Mouse (Mus musculus): Measurements from ENCODE around the gene Slc35f6. TPM values are rescaled to one million over a fixed set of nuclear protein-coding genes. Genes with fewer than 3 reads are reported as not detected.

Gene Slc35f6
- polyA plus RNA-seq, 1 experiment from 2014 or later = 27.5 TPM

- WGBS = 79% methylated on average over 8 of the region's 8 CpGs
- no peaks in the 10 kb centered on the region for H3K36me3 ChIP-seq
- H3K4me2 ChIP-seq (replicated peaks) = no peak overlapping the region
- H3K4me3 ChIP-seq = no peak overlapping the region
- no peak for ATAC-seq (ENCODE audit: low FRiP score, low read depth)
- no peak overlapping the region for H3K9ac ChIP-seq
- no peak overlapping the region for H3K27ac ChIP-seq
- no peaks in the 10 kb centered on the region for H3K9me3 ChIP-seq
- H3K4me1 ChIP-seq = peaks cover 22% of the 10 kb centered on the region
- peaks cover 10% of the 10 kb centered on the region for H3K27me3 ChIP-seq
Measured at GRCm38 (mm10) chr5:30613242-30613641, 34.5 kb upstream of the Slc35f6 start.

DNA sequence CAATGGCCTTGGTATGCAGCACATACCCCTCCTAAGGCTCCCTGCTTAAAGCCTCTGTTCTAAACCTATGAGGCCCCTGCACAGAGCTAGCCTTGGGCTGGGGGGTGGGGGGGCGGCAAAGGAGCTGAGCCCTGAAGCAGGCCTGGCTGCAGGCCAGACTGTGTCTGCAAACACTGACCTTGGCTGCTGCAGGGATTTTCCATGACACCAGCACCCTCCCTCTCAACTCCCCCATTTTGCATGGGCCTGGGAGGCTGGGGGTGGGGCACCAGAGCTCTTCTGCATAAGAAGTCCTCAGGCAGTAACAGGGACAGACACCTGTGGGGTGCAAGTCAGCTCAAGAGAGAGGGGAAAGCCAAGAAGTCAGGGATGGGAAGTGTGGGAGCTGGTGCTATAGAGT, 33.5 kb upstream of the Slc35f6 start:
- Histone ChIP-seq H3K27me3 (peaks cover 19% of the 10 kb centered on the region), H3K9ac (no peak overlapping the region), H3K9me3 (no peaks in the 10 kb centered on the region), H3K27ac (no peak overlapping the region), H3K4me1 (peaks cover 22% of the 10 kb centered on the region), H3K36me3 (no peaks in the 10 kb centered on the region), H3K4me2 (replicated peaks) (no peak overlapping the region), H3K4me3 (no peak overlapping the region)
- ATAC-seq (ENCODE audit: low FRiP score, low read depth) = peak; percentile 72
- WGBS = 62% methylated on average over 1 of the region's 1 CpGs

GRCm38 (mm10) chr5:30615416-30615815, 32.3 kb upstream of the Slc35f6 start:
- no peak for ATAC-seq (ENCODE audit: low FRiP score, low read depth)
- H3K9ac ChIP-seq = no peak overlapping the region
- no peak overlapping the region for H3K27ac ChIP-seq
- no peaks in the 10 kb centered on the region for H3K36me3 ChIP-seq
- WGBS = 42% methylated on average over 6 of the region's 6 CpGs
- peaks cover 22% of the 10 kb centered on the region for H3K4me1 ChIP-seq
- H3K4me3 ChIP-seq = no peak overlapping the region
- H3K4me2 ChIP-seq (replicated peaks) = no peak overlapping the region
- H3K9me3 ChIP-seq = no peaks in the 10 kb centered on the region
- peaks cover 24% of the 10 kb centered on the region for H3K27me3 ChIP-seq

DNA sequence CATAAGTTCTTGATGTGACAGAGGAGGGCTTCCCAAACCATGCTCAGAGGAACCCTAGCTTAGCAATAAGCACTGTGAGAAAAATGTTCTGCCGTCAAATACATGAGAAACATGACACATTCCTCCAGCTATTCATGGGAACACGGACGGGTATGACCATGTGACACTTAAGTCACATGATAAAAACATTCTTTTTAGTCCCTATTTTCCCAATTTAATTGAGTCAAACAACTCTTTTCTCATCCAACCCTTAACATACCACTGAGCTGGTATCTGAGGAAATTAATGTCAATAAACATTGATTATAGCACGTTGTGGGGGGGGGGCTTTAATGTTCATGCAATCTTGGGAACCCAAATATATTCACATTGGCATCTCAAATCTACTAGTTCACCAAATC, 31.9 kb upstream of the Slc35f6 start:
- 80% methylated on average over 4 of the region's 4 CpGs for WGBS
- Histone ChIP-seq H3K9me3 (no peaks in the 10 kb centered on the region), H3K36me3 (no peaks in the 10 kb centered on the region), H3K27me3 (peaks cover 28% of the 10 kb centered on the region), H3K4me3 (no peak overlapping the region), H3K4me2 (replicated peaks) (no peak overlapping the region), H3K4me1 (peaks cover 22% of the 10 kb centered on the region), H3K27ac (no peak overlapping the region), H3K9ac (no peak overlapping the region)
- no peak for ATAC-seq (ENCODE audit: low FRiP score, low read depth)

GRCm38 (mm10) chr5:30616644-30617043, 31.1 kb upstream of the Slc35f6 start:
- no peak overlapping the region for H3K27ac ChIP-seq
- WGBS = 30% methylated on average over 3 of the region's 3 CpGs

GRCm38 (mm10) chr5:30617357-30617756, 30.4 kb upstream of the Slc35f6 start:
- no peak for ATAC-seq (ENCODE audit: low FRiP score, low read depth)

More at GRCm38 (mm10) chr5:30616644-30617043, 31.1 kb upstream of the Slc35f6 start:
- no peaks in the 10 kb centered on the region for H3K9me3 ChIP-seq
- H3K27me3 ChIP-seq = peaks cover 36% of the 10 kb centered on the region
- no peaks in the 10 kb centered on the region for H3K36me3 ChIP-seq
- H3K9ac ChIP-seq = no peak overlapping the region
- H3K4me1 ChIP-seq = peaks cover 22% of the 10 kb centered on the region
- no peak overlapping the region for H3K4me3 ChIP-seq
- ATAC-seq (ENCODE audit: low FRiP score, low read depth) = no peak
- no peak overlapping the region for H3K4me2 ChIP-seq (replicated peaks)

DNA sequence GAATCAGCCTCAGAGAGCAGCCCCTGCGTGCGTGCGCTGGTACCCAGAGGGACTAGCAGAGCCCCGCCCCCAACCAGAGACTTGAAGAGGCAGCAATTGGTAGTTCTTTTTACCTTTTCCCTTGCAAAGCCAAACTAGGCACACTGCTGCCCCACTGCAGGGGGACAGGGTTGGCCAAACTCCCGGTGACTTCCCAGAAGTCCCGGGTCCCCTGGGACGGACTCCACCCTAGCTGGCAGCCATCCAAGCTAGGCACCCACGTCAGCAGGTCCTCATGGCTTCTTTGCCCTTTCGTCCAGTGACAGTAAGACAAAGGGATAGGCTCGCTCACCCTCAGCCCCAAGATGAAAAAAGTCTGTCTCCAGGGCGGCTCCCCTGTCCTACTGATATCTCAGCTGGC, 29.9 kb upstream of the Slc35f6 start:
- Histone ChIP-seq H3K27me3 (peaks cover 48% of the 10 kb centered on the region), H3K4me3 (no peak overlapping the region), H3K4me1 (peaks cover 34% of the 10 kb centered on the region), H3K36me3 (no peaks in the 10 kb centered on the region), H3K9me3 (no peaks in the 10 kb centered on the region), H3K27ac (no peak overlapping the region), H3K9ac (no peak overlapping the region), H3K4me2 (replicated peaks) (no peak overlapping the region)
- WGBS = 39% methylated on average over 11 of the region's 11 CpGs
- ATAC-seq (ENCODE audit: low FRiP score, low read depth) = no peak

More at GRCm38 (mm10) chr5:30617357-30617756, 30.4 kb upstream of the Slc35f6 start:
- H3K4me1 ChIP-seq = peaks cover 29% of the 10 kb centered on the region
- H3K4me3 ChIP-seq = no peak overlapping the region
- no peak overlapping the region for H3K9ac ChIP-seq
- no peak overlapping the region for H3K27ac ChIP-seq
- peaks cover 43% of the 10 kb centered on the region for H3K27me3 ChIP-seq
- no peak overlapping the region for H3K4me2 ChIP-seq (replicated peaks)
- WGBS = 35% methylated on average over 3 of the region's 3 CpGs
- no peaks in the 10 kb centered on the region for H3K36me3 ChIP-seq
- no peaks in the 10 kb centered on the region for H3K9me3 ChIP-seq

DNA sequence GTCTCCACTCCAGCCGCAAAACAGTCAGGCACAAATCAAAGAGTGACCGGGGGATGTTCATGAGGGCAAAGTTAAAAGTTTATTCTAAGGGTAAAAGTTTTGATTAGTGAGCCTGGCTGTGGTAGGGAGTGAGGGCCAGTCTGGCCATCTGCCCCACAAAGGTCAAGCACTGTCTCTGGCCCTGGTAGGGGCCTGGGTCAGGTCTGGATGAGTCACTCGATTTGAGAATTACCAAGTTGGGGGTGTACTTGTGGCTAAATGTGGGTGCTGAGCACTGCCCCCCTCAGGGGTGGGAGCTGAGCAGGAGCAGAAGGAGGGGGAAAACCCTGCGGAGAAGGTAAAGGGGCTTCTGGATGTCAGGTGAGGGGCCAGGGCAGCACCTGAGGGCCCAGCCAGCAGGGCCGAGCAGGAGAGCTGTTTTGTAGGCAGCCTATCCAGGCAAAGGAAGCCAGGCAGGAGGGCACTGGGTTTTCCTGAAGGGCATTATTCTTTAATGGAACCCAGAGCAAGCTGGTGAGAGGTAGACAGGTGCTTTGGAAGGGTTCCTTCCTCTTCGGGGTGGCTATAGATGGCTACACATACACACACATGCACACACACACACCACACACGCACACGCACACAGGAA, 29.2 kb upstream of the Slc35f6 start:
- Histone ChIP-seq H3K4me3 (no peak overlapping the region), H3K4me2 (replicated peaks) (no peak overlapping the region), H3K27me3 (peaks cover 49% of the 10 kb centered on the region), H3K9me3 (no peaks in the 10 kb centered on the region), H3K4me1 (peaks cover 36% of the 10 kb centered on the region), H3K36me3 (no peaks in the 10 kb centered on the region), H3K27ac (no peak overlapping the region), H3K9ac (no peak overlapping the region)
- no peak for ATAC-seq (ENCODE audit: low FRiP score, low read depth)
- 74% methylated on average over 8 of the region's 8 CpGs for WGBS

- Histone ChIP-seq H3K4me1 (peaks cover 32% of the 10 kb centered on the region), H3K9ac (no peak overlapping the region), H3K27me3 (peaks cover 53% of the 10 kb centered on the region), H3K9me3 (no peaks in the 10 kb centered on the region), H3K27ac (no peak overlapping the region), H3K36me3 (no peaks in the 10 kb centered on the region), H3K4me3 (no peak overlapping the region), H3K4me2 (replicated peaks) (no peak overlapping the region)
- 78% methylated on average over 2 of the region's 2 CpGs for WGBS
- no peak for ATAC-seq (ENCODE audit: low FRiP score, low read depth)
Measured at GRCm38 (mm10) chr5:30619211-30619610, 28.5 kb upstream of the Slc35f6 start.

- Histone ChIP-seq H3K4me3 (no peak overlapping the region), H3K27me3 (peaks cover 63% of the 10 kb centered on the region), H3K9ac (no peak overlapping the region), H3K4me2 (replicated peaks) (no peak overlapping the region), H3K27ac (no peak overlapping the region), H3K4me1 (peaks cover 19% of the 10 kb centered on the region), H3K36me3 (no peaks in the 10 kb centered on the region), H3K9me3 (no peaks in the 10 kb centered on the region)
- 96% methylated on average over 20 of the region's 20 CpGs for WGBS
- no peak for ATAC-seq (ENCODE audit: low FRiP score, low read depth)
Measured at GRCm38 (mm10) chr5:30620567-30620966, 27.2 kb upstream of the Slc35f6 start.

- peaks cover 18% of the 10 kb centered on the region for H3K4me1 ChIP-seq
- no peak overlapping the region for H3K27ac ChIP-seq
- WGBS = 89% methylated on average over 9 of the region's 9 CpGs
- H3K4me3 ChIP-seq = peak overlapping the region; percentile 52
- H3K9ac ChIP-seq = no peak overlapping the region
- no peaks in the 10 kb centered on the region for H3K36me3 ChIP-seq
- no peak for ATAC-seq (ENCODE audit: low FRiP score, low read depth)
- peaks cover 64% of the 10 kb centered on the region for H3K27me3 ChIP-seq
- no peaks in the 10 kb centered on the region for H3K9me3 ChIP-seq
- peak overlapping the region; percentile 96 for H3K4me2 ChIP-seq (replicated peaks)
Measured at GRCm38 (mm10) chr5:30621211-30621790, 26.4 kb upstream of the Slc35f6 start.

DNA sequence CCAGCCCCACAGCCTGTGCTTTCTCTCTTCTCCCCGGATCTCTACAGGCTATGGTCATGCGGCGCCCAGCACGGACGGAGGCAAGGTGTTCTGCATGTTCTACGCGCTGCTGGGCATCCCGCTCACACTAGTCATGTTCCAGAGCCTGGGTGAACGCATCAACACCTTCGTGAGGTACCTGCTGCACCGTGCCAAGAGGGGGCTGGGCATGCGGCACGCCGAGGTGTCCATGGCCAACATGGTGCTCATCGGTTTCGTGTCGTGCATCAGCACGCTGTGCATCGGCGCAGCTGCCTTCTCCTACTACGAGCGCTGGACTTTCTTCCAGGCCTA, 25.9 kb upstream of the Slc35f6 start:
- peaks cover 18% of the 10 kb centered on the region for H3K4me1 ChIP-seq
- no peak overlapping the region for H3K27ac ChIP-seq
- no peaks in the 10 kb centered on the region for H3K36me3 ChIP-seq
- peak overlapping the region; percentile 96 for H3K4me2 ChIP-seq (replicated peaks)
- ATAC-seq (ENCODE audit: low FRiP score, low read depth) = no peak
- H3K4me3 ChIP-seq = peak overlapping the region; percentile 52
- no peaks in the 10 kb centered on the region for H3K9me3 ChIP-seq
- 53% methylated on average over 22 of the region's 22 CpGs for WGBS
- H3K27me3 ChIP-seq = peaks cover 69% of the 10 kb centered on the region
- H3K9ac ChIP-seq = peak overlapping the region; percentile 69
